Mouse (Mus musculus) stomach, embryonic 15.5 days (tissue): ENCODE measurements around the gene Dcp1b. TPM values are rescaled to one million over a fixed set of nuclear protein-coding genes. Genes with fewer than 3 reads are reported as not detected.
A peak's percentile ranks its signal among the peaks of the same experiment; 100 is the strongest.

ENCODE experiments used
- ATAC-seq: fragments of 200-750 bp; cut with Nextera tagmentation; 2 replicates; pipeline ENCODE4 v1.8.0; 2017; ENCODE audit warnings: low read depth, moderate number of reproducible peaks, moderate TSS enrichment; ENCODE audit not compliant: insufficient read depth, low FRiP score
- H3K27ac ChIP-seq: fragments of 300-500 bp; sonication (generic); 2 replicates; pipeline ENCODE4 v1.5.1; 2015; ENCODE audit warnings: mild to moderate bottlenecking, inconsistent platforms
- H3K27me3 ChIP-seq: fragments of 300-500 bp; sonication (generic); replicated peaks from 2 replicates; pipeline ENCODE4 v1.6.1; 2015; ENCODE audit warnings: inconsistent platforms
- H3K36me3 ChIP-seq: fragments of 300-500 bp; sonication (generic); 2 replicates; pipeline ENCODE4 v1.6.1; 2015; ENCODE audit warnings: inconsistent platforms
- H3K4me1 ChIP-seq: fragments of 300-500 bp; sonication (generic); 2 replicates; pipeline ENCODE4 v1.6.1; 2015; ENCODE audit warnings: inconsistent platforms
- H3K4me2 ChIP-seq: fragments of 300-500 bp; sonication (generic); 2 replicates; pipeline ENCODE4 v1.6.1; 2015; ENCODE audit warnings: mild to moderate bottlenecking, inconsistent platforms
- H3K4me3 ChIP-seq: fragments of 300-500 bp; sonication (generic); replicated peaks from 2 replicates; pipeline ENCODE4 v1.5.1; 2015; ENCODE audit warnings: inconsistent platforms
- H3K9ac ChIP-seq: fragments of 300-500 bp; sonication (generic); 2 replicates; pipeline ENCODE4 v1.6.1; 2015; ENCODE audit warnings: inconsistent platforms
- H3K9me3 ChIP-seq: fragments of 300-500 bp; sonication (generic); 2 replicates; pipeline ENCODE4 v1.6.1; 2016; ENCODE audit warnings: inconsistent platforms
- WGBS: fragments of 180-500 bp; shearing (Covaris S2); methylation state at CpG from one replicate; pipeline ENCODE4 v1.1.7; 2015; 5-methylcytosine and 5-hydroxymethylcytosine counted together
- polyA plus RNA-seq: library from polyadenylated mRNA; unstranded; fragments of >200 nt; fragmentation: Nextera tagmentation; extraction: Ambion mirVana; gene quantifications from 2 replicates; pipeline ENCODE4 v1.2.1, GENCODE M21; 2015

Dcp1b gene
- polyA plus RNA-seq, 1 experiment from 2014 or later = 7.6 TPM

DNA sequence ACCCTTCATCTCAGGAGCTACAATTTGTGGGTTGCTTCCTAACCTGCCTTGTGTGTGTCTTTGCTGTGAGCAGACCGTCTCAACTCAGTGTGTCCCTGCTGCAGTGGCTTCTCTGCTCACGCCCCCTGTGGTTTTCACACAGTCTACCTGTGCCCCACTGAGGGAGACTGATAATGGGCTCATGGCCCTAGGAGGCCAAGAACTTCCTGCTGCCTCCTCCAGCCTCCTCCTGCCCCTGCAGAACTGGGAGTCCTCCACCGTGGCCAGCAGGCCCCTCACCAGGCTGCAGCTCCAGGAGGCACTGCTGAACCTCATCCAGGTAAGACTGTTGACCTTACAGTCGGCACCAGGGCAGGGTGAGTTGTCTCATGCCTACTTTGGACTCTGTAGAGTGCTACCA is 42.6 kb downstream of the Dcp1b start:
- Histone ChIP-seq H3K4me2 (no peak overlapping the region), H3K9ac (no peak overlapping the region), H3K4me3 (no peak overlapping the region), H3K27ac (no peak overlapping the region), H3K4me1 (no peaks in the 10 kb centered on the region), H3K36me3 (peaks cover 11% of the 10 kb centered on the region; the same call in 1 of the 2 replicates), H3K9me3 (no peaks in the 10 kb centered on the region), H3K27me3 (no peaks in the 10 kb centered on the region)
- ATAC-seq = no peak
- 53% methylated on average over 4 of the region's 4 CpGs for WGBS

DNA sequence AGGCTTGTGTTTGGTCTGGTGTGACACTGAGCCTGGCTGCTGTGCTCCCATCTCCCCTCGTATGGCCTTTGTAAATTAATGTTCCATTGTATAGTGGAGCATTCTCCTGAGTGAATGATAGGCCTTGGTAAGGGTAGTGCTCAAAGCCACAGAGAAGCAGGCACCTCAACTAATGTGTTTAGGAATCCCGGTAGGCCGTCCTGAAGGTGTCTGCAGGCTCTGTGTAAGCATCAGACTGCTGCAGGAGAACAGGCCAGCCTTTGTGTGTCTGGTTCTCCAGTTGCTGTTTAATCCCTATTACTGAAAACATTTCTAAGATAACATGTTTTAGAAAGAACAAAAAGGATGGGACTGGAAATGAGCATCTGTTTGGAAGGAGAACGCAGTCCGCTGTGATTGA is 43.5 kb downstream of the Dcp1b start:
- H3K4me2 ChIP-seq = no peak overlapping the region
- no peaks in the 10 kb centered on the region for H3K27me3 ChIP-seq
- no peaks in the 10 kb centered on the region for H3K4me1 ChIP-seq
- no peak overlapping the region for H3K27ac ChIP-seq
- H3K9ac ChIP-seq = no peak overlapping the region
- H3K9me3 ChIP-seq = no peaks in the 10 kb centered on the region
- ATAC-seq = no peak
- no peak overlapping the region for H3K4me3 ChIP-seq
- peaks cover 11% of the 10 kb centered on the region; the same call in 1 of the 2 replicates for H3K36me3 ChIP-seq
- 86% methylated on average over 5 of the region's 5 CpGs for WGBS

- H3K4me3 ChIP-seq = no peak overlapping the region
- H3K9ac ChIP-seq = no peak overlapping the region
- WGBS = 82% methylated on average over 15 of the region's 15 CpGs
- no peak for ATAC-seq
- H3K36me3 ChIP-seq = peaks cover 11% of the 10 kb centered on the region; the same call in 1 of the 2 replicates
- no peaks in the 10 kb centered on the region for H3K27me3 ChIP-seq
- H3K27ac ChIP-seq = no peak overlapping the region
- no peaks in the 10 kb centered on the region for H3K9me3 ChIP-seq
- H3K4me1 ChIP-seq = no peaks in the 10 kb centered on the region
- H3K4me2 ChIP-seq = no peak overlapping the region
Measured at GRCm38 (mm10) chr6:119219237-119219870, 44.3 kb downstream of the Dcp1b start.

DNA sequence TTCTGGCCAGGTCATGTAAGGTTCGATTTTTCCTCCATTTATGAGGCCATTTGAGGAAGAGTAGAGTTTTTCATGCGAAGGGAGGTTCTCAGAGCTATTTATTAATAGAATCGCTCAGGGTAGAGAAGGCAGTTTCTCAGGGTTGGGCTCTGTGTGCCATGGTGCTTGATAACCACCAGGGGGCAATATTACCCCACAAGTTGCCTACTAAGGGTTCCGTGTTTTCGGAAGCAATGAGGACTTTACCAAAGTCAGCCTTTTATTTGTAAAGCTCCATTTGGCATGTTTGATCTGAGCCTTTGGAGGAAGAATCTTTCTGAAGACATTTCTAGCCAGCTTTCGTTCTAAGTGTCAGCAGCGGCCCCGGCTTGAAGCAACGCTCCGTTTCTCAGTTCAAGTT is 45.2 kb downstream of the Dcp1b start:
- no peaks in the 10 kb centered on the region for H3K4me1 ChIP-seq
- H3K4me3 ChIP-seq = no peak overlapping the region
- no peaks in the 10 kb centered on the region for H3K9me3 ChIP-seq
- H3K4me2 ChIP-seq = no peak overlapping the region
- H3K27ac ChIP-seq = no peak overlapping the region
- no peak overlapping the region for H3K9ac ChIP-seq
- ATAC-seq = no peak
- H3K36me3 ChIP-seq = 0 out of 2 replicates have a peak, but pooled peaks cover 5% of the 10 kb centered on the region
- no peaks in the 10 kb centered on the region for H3K27me3 ChIP-seq
- WGBS = 42% methylated on average over 10 of the region's 10 CpGs

GRCm38 (mm10) chr6:119224451-119225195 is 49.6 kb downstream of the Dcp1b start:
- no peaks in the 10 kb centered on the region for H3K36me3 ChIP-seq
- no peaks in the 10 kb centered on the region for H3K27me3 ChIP-seq
- no peaks in the 10 kb centered on the region for H3K4me1 ChIP-seq
- 49% methylated on average over 13 of the region's 13 CpGs for WGBS
- H3K4me2 ChIP-seq = no peak overlapping the region
- ATAC-seq = no peak
- no peak overlapping the region for H3K4me3 ChIP-seq
- no peaks in the 10 kb centered on the region for H3K9me3 ChIP-seq
- H3K9ac ChIP-seq = no peak overlapping the region
- peak overlapping the region; percentile 26; the same call in 1 of the 2 replicates for H3K27ac ChIP-seq

DNA sequence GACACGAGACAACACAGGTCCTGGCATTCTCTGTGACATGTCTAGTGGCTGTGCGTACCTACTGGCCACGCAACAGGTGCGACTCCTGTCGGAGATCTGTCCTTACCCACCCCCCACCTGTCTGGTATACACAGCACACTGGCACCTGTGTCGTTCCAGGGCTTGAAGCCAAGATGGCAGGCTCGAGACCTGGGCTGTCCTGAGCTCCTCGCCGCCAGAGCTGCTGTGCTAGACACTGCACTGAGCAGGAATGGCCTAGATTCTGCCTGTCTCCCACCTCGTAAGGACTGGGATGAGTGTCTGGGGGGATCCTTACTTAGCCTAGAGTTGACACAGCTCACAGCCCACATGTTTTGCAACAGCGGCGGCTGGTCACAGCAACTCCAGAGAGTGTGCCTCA is 50.2 kb downstream of the Dcp1b start:
- no peak for ATAC-seq
- H3K36me3 ChIP-seq = no peaks in the 10 kb centered on the region
- 81% methylated on average over 12 of the region's 12 CpGs for WGBS

GRCm38 (mm10) chr6:119225731-119226130 is 50.7 kb downstream of the Dcp1b start:
- ATAC-seq = no peak
- Histone ChIP-seq H3K27ac (no peak overlapping the region), H3K27me3 (no peaks in the 10 kb centered on the region), H3K9me3 (no peaks in the 10 kb centered on the region), H3K36me3 (no peaks in the 10 kb centered on the region), H3K4me2 (no peak overlapping the region), H3K9ac (no peak overlapping the region), H3K4me1 (no peaks in the 10 kb centered on the region), H3K4me3 (no peak overlapping the region)
- 87% methylated on average over 6 of the region's 6 CpGs for WGBS

More for the DNA sequence above, 50.2 kb downstream of the Dcp1b start:
- Histone ChIP-seq H3K27me3 (no peaks in the 10 kb centered on the region), H3K4me3 (no peak overlapping the region), H3K27ac (no peak overlapping the region), H3K4me2 (no peak overlapping the region), H3K9ac (no peak overlapping the region), H3K4me1 (no peaks in the 10 kb centered on the region), H3K9me3 (no peaks in the 10 kb centered on the region)

DNA sequence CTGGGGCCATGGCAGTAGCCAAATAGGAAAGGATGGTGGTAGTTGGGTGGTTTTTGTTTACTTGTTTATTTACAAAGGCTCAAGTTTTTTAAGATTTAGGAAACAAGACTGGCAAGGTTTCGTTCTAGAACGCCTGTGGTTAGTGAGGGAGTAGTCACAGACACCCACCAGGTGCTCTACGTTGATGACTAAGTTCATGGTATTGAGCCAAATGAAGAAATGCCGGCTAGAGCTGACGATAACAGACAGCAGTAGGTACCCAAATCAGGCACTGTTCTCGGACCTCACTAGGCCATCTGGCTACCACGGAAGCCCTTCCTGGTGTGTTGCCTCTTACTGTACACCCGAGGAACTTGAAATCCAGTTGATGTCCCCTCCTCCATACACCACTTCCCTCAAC is 51.9 kb downstream of the Dcp1b start:
- Histone ChIP-seq H3K9me3 (no peaks in the 10 kb centered on the region), H3K27ac (no peak overlapping the region), H3K4me2 (no peak overlapping the region), H3K9ac (no peak overlapping the region), H3K4me3 (no peak overlapping the region), H3K4me1 (no peaks in the 10 kb centered on the region), H3K27me3 (no peaks in the 10 kb centered on the region), H3K36me3 (no peaks in the 10 kb centered on the region)
- no peak for ATAC-seq
- WGBS = 87% methylated on average over 8 of the region's 8 CpGs

DNA sequence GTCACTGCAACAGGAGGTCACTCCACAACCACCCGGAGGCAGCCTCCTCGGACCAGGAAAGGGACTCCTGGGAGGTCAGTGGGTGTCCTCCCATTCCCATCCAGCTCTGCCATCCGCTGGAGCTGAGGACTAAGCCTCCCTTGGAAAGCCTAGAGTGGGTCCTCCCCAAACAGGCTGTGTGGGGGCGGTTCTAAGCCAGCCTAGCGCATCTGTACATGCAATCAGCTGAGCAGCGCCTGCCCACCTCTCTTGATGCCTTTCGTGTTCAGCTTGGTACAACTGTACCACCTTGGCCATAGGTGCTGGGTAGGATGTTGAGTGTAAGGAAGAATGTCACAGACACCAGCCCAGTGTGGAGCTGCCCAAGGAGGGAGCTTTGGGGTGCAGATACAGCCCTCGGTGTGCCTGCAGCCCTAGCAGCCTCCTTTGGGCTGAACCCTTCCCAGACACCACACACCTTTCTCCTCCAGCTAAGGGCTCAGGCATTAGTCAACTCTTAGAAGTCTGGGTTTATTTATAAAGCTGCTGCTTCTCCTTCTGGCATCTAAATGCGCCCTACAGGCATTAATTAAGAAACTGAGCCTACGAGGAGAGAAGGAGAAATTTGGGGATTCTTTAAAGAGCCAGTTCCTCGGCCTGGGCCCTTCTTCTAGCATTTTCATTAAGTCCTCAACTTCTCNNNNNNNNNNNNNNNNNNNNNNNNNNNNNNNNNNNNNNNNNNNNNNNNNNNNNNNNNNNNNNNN is 54.0 kb downstream of the Dcp1b start:
- Histone ChIP-seq H3K27me3 (no peaks in the 10 kb centered on the region), H3K9me3 (no peaks in the 10 kb centered on the region), H3K4me1 (no peaks in the 10 kb centered on the region), H3K4me2 (no peak overlapping the region), H3K4me3 (no peak overlapping the region), H3K27ac (no peak overlapping the region), H3K36me3 (no peaks in the 10 kb centered on the region), H3K9ac (no peak overlapping the region)
- ATAC-seq = no peak
- 75% methylated on average over 11 of the region's 11 CpGs for WGBS

- no peak overlapping the region for H3K27ac ChIP-seq
- no peak for ATAC-seq
- no peak overlapping the region for H3K4me2 ChIP-seq
- H3K9me3 ChIP-seq = no peaks in the 10 kb centered on the region
- H3K27me3 ChIP-seq = no peaks in the 10 kb centered on the region
- H3K4me1 ChIP-seq = no peaks in the 10 kb centered on the region
- no peak overlapping the region for H3K4me3 ChIP-seq
- WGBS = 53% methylated on average over 2 of the region's 3 CpGs
- no peaks in the 10 kb centered on the region for H3K36me3 ChIP-seq
- H3K9ac ChIP-seq = no peak overlapping the region
Measured at GRCm38 (mm10) chr6:119233066-119233465, 58.0 kb downstream of the Dcp1b start.

- no peak overlapping the region for H3K9ac ChIP-seq
- WGBS = 64% methylated on average over 5 of the region's 5 CpGs
Measured at GRCm38 (mm10) chr6:119235441-119235840, 60.4 kb downstream of the Dcp1b start.

GRCm38 (mm10) chr6:119236241-119236640 is 61.2 kb downstream of the Dcp1b start, which contains the start of gene Cacna2d4:
Gene Cacna2d4, plus strand, starts transcription at chr6:119236526.
- Histone ChIP-seq H3K4me1 (no peaks in the 10 kb centered on the region), H3K27me3 (no peaks in the 10 kb centered on the region), H3K9ac (no peak within 1 kb of the TSS), H3K9me3 (no peaks in the 10 kb centered on the region), H3K27ac (no peak within 1 kb of the TSS), H3K4me2 (no peak within 1 kb of the TSS), H3K36me3 (no peaks in the 10 kb centered on the region), H3K4me3 (no peak within 1 kb of the TSS)
- 40% methylated on average over 1 of the region's 1 CpGs for WGBS
- no peak for ATAC-seq

More at GRCm38 (mm10) chr6:119235441-119235840, 60.4 kb downstream of the Dcp1b start:
- no peak for ATAC-seq
- Histone ChIP-seq H3K36me3 (no peaks in the 10 kb centered on the region), H3K27ac (no peak overlapping the region), H3K4me1 (no peaks in the 10 kb centered on the region), H3K9me3 (no peaks in the 10 kb centered on the region), H3K4me3 (no peak overlapping the region), H3K4me2 (no peak overlapping the region), H3K27me3 (no peaks in the 10 kb centered on the region)
